Mouse (Mus musculus): ENCODE data around the gene Dgke. TPM values are rescaled to one million over a fixed set of nuclear protein-coding genes. Genes with fewer than 3 reads are reported as not detected.

The Dgke gene
- polyA plus RNA-seq, 1 experiment from 2014 or later = 16.4 TPM

DNA sequence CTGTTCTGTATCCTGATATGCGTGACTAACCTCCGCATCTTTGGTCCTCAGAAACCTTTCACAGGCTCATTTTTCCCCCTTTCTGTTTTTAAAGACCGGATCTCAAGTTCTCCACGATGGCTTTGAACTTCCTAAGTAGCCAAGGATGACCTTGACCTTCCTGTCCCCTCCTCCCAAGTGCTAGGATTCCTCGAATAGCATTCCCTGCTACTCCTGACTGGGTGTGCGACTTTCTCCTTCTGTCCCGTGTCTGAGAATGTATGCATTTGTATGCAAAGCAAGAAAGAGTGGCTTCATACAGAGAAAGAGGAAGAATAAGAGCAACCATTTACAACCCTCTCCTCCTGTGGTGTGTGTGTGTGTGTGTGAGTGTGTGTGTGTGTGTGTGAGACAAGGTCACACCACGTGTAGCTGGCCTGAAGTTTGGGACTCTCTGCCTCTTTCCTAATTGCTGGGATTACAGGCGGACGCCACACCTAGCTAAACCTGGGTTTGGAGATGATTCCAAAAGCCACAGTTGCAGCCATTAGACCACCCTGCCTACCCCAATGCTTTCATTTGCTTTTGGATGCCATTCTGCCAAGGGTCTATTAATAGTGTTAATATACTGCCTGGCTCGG, 1.3 kb upstream of the Dgke start:
- H3K27me3 ChIP-seq (replicated peaks; ENCODE audit: control insufficient read depth, insufficient read depth, low read length) = no peaks in the 10 kb centered on the region
- no peak overlapping the region for H3K4me3 ChIP-seq (ENCODE audit: low read length)
- ATAC-seq = no peak
- no peaks in the 10 kb centered on the region for H3K9me3 ChIP-seq (ENCODE audit: control insufficient read depth, low read length)
- no peak overlapping the region for H3K9ac ChIP-seq (ENCODE audit: low read depth, low read length)
- no peak overlapping the region for H3K4me2 ChIP-seq (ENCODE audit: low read length)
- H3K4me1 ChIP-seq (ENCODE audit: control insufficient read depth, insufficient read depth, low read depth, low read length) = no peaks in the 10 kb centered on the region
- H3K36me3 ChIP-seq (ENCODE audit: control insufficient read depth, insufficient read depth, low read length) = no peaks in the 10 kb centered on the region
- H3K27ac ChIP-seq (ENCODE audit: low read depth, low read length) = no peak overlapping the region
- 66% methylated on average over 11 of the region's 11 CpGs for WGBS

DNA sequence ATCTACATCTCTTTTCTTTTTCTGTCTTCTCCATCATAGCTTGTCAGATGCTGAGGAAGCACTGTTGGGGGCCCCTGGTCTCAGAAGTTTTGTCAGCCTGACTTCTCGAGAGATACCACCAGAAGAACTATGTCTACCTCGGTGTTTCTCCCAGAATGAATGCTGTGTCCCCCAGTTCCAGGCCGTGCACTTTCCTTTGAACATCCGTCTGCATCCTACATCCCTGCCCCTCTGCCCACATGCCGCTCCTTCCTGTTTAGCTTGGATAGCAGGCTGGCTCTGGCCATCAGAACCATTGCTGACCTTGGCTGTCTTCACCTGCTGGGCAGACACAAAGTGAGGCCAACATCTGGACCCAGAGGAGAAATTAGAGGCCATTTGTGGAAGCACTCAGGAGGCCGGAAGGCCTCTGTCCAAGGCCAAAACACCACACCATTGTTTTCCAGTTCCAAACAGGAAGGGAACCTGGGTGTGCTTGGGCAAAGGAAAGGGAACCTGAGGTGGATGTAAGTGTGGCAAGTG, 712 bp upstream of the Dgke start:
- Histone ChIP-seq H3K4me3 (ENCODE audit: low read length) (no peak overlapping the region), H3K4me2 (ENCODE audit: low read length) (no peak overlapping the region), H3K27ac (ENCODE audit: low read depth, low read length) (no peak overlapping the region), H3K27me3 (replicated peaks; ENCODE audit: control insufficient read depth, insufficient read depth, low read length) (no peaks in the 10 kb centered on the region), H3K9me3 (ENCODE audit: control insufficient read depth, low read length) (no peaks in the 10 kb centered on the region), H3K4me1 (ENCODE audit: control insufficient read depth, insufficient read depth, low read depth, low read length) (no peaks in the 10 kb centered on the region), H3K9ac (ENCODE audit: low read depth, low read length) (no peak overlapping the region), H3K36me3 (ENCODE audit: control insufficient read depth, insufficient read depth, low read length) (no peaks in the 10 kb centered on the region)
- 64% methylated on average over 6 of the region's 6 CpGs for WGBS
- ATAC-seq = no peak

GRCm38 (mm10) chr11:89066126-89066525, 524 bp downstream of the Dgke start:
- H3K9me3 ChIP-seq (ENCODE audit: control insufficient read depth, low read length) = no peaks in the 10 kb centered on the region
- H3K27me3 ChIP-seq (replicated peaks; ENCODE audit: control insufficient read depth, insufficient read depth, low read length) = no peaks in the 10 kb centered on the region
- WGBS = 78% methylated on average over 6 of the region's 6 CpGs
- no peak overlapping the region for H3K9ac ChIP-seq (ENCODE audit: low read depth, low read length)
- no peak overlapping the region for H3K27ac ChIP-seq (ENCODE audit: low read depth, low read length)
- H3K4me3 ChIP-seq (ENCODE audit: low read length) = no peak overlapping the region
- H3K4me2 ChIP-seq (ENCODE audit: low read length) = no peak overlapping the region
- no peak for ATAC-seq
- no peaks in the 10 kb centered on the region for H3K36me3 ChIP-seq (ENCODE audit: control insufficient read depth, insufficient read depth, low read length)
- no peaks in the 10 kb centered on the region for H3K4me1 ChIP-seq (ENCODE audit: control insufficient read depth, insufficient read depth, low read depth, low read length)

DNA sequence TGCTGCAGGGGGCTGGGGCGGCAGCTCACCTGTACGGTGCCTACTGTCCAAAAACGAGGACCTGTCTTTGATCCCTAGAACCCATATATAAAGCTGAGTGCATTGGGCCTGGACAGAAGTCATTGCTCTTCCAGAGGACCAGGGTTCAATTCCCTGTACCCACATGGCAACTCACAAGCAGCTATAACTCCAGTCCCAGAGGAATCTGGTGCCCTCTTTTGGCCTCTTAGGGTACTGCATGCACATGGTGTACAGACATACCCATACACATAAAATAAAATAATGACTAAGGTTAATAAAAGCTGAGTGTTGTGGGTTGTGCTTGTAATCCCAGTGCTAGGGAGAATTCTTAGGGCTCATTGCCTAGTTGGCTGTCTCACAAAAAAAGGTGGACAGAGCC, 1.4 kb downstream of the Dgke start:
- H3K4me1 ChIP-seq (ENCODE audit: control insufficient read depth, insufficient read depth, low read depth, low read length) = no peaks in the 10 kb centered on the region
- no peak overlapping the region for H3K4me3 ChIP-seq (ENCODE audit: low read length)
- H3K9me3 ChIP-seq (ENCODE audit: control insufficient read depth, low read length) = no peaks in the 10 kb centered on the region
- H3K9ac ChIP-seq (ENCODE audit: low read depth, low read length) = no peak overlapping the region
- no peak overlapping the region for H3K4me2 ChIP-seq (ENCODE audit: low read length)
- H3K36me3 ChIP-seq (ENCODE audit: control insufficient read depth, insufficient read depth, low read length) = no peaks in the 10 kb centered on the region
- no peak for ATAC-seq
- H3K27me3 ChIP-seq (replicated peaks; ENCODE audit: control insufficient read depth, insufficient read depth, low read length) = no peaks in the 10 kb centered on the region
- WGBS = 98% methylated on average over 3 of the region's 3 CpGs
- no peak overlapping the region for H3K27ac ChIP-seq (ENCODE audit: low read depth, low read length)

GRCm38 (mm10) chr11:89064312-89064711, 2.3 kb downstream of the Dgke start:
- Histone ChIP-seq H3K9ac (ENCODE audit: low read depth, low read length) (no peak overlapping the region), H3K27ac (ENCODE audit: low read depth, low read length) (no peak overlapping the region), H3K4me1 (ENCODE audit: control insufficient read depth, insufficient read depth, low read depth, low read length) (peaks cover 5% of the 10 kb centered on the region), H3K36me3 (ENCODE audit: control insufficient read depth, insufficient read depth, low read length) (no peaks in the 10 kb centered on the region), H3K27me3 (replicated peaks; ENCODE audit: control insufficient read depth, insufficient read depth, low read length) (no peaks in the 10 kb centered on the region), H3K4me3 (ENCODE audit: low read length) (no peak overlapping the region), H3K9me3 (ENCODE audit: control insufficient read depth, low read length) (no peaks in the 10 kb centered on the region), H3K4me2 (ENCODE audit: low read length) (no peak overlapping the region)
- 88% methylated on average over 6 of the region's 6 CpGs for WGBS
- no peak for ATAC-seq

GRCm38 (mm10) chr11:89061362-89061761, 5.3 kb downstream of the Dgke start:
- ATAC-seq = no peak
- no peaks in the 10 kb centered on the region for H3K27me3 ChIP-seq (replicated peaks; ENCODE audit: control insufficient read depth, insufficient read depth, low read length)
- H3K27ac ChIP-seq (ENCODE audit: low read depth, low read length) = no peak overlapping the region
- 89% methylated on average over 7 of the region's 7 CpGs for WGBS
- H3K36me3 ChIP-seq (ENCODE audit: control insufficient read depth, insufficient read depth, low read length) = no peaks in the 10 kb centered on the region
- no peaks in the 10 kb centered on the region for H3K9me3 ChIP-seq (ENCODE audit: control insufficient read depth, low read length)
- no peak overlapping the region for H3K9ac ChIP-seq (ENCODE audit: low read depth, low read length)
- H3K4me1 ChIP-seq (ENCODE audit: control insufficient read depth, insufficient read depth, low read depth, low read length) = peaks cover 19% of the 10 kb centered on the region
- no peak overlapping the region for H3K4me2 ChIP-seq (ENCODE audit: low read length)
- no peak overlapping the region for H3K4me3 ChIP-seq (ENCODE audit: low read length)

DNA sequence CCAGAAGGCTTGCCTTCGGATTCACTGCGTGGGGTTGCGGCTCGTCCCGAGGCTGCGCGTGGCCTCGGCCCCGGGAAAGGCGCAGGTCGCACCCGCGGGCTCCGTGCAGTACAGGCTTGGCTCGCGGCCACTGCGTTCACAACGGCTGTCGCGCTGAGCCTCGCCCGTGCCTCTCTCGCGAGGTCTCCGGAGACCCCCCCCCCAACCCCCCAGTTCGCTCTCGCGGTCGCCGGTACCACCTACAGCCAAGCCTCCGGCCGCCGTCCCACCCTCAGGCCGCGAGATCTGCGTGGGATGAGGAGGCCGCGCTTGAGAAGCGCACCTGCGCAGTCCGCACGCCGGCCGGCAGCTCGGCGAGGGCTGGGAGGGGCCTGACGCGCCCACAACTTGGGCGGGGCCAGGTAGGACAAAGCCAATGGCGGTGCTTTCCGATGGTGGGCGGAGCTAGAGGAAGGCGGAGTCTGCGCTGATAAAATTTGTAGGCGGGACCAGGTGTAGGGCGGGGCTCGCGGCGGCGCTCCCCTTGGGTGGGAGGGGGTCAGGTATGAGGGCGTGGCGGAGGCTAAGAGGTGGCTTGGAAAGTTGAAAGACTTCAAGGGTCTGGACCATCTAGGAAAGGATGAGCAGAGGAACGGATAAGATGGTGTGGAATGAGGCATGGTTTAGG, 6.1 kb downstream of the Dgke start:
- Histone ChIP-seq H3K4me1 (ENCODE audit: control insufficient read depth, insufficient read depth, low read depth, low read length) (peaks cover 19% of the 10 kb centered on the region), H3K4me2 (ENCODE audit: low read length) (peak overlapping the region; percentile 84), H3K9me3 (ENCODE audit: control insufficient read depth, low read length) (no peaks in the 10 kb centered on the region), H3K27ac (ENCODE audit: low read depth, low read length) (peak overlapping the region; percentile 78), H3K27me3 (replicated peaks; ENCODE audit: control insufficient read depth, insufficient read depth, low read length) (no peaks in the 10 kb centered on the region), H3K9ac (ENCODE audit: low read depth, low read length) (peak overlapping the region; percentile 96), H3K36me3 (ENCODE audit: control insufficient read depth, insufficient read depth, low read length) (no peaks in the 10 kb centered on the region), H3K4me3 (ENCODE audit: low read length) (peak overlapping the region; percentile 96)
- WGBS = under 1% methylated on average over 63 of the region's 63 CpGs
- peak; percentile 96 for ATAC-seq

GRCm38 (mm10) chr11:89059919-89060422, 6.7 kb downstream of the Dgke start:
- 0% methylated on average over 33 of the region's 33 CpGs for WGBS
- peak overlapping the region; percentile 84 for H3K4me2 ChIP-seq (ENCODE audit: low read length)
- no peaks in the 10 kb centered on the region for H3K9me3 ChIP-seq (ENCODE audit: control insufficient read depth, low read length)
- H3K9ac ChIP-seq (ENCODE audit: low read depth, low read length) = peak overlapping the region; percentile 96
- no peaks in the 10 kb centered on the region for H3K27me3 ChIP-seq (replicated peaks; ENCODE audit: control insufficient read depth, insufficient read depth, low read length)
- ATAC-seq = no peak; the same call in 1 of the 2 replicates
- H3K36me3 ChIP-seq (ENCODE audit: control insufficient read depth, insufficient read depth, low read length) = no peaks in the 10 kb centered on the region
- H3K4me3 ChIP-seq (ENCODE audit: low read length) = peak overlapping the region; percentile 96
- H3K4me1 ChIP-seq (ENCODE audit: control insufficient read depth, insufficient read depth, low read depth, low read length) = peaks cover 19% of the 10 kb centered on the region
- peak overlapping the region; percentile 78 for H3K27ac ChIP-seq (ENCODE audit: low read depth, low read length)

DNA sequence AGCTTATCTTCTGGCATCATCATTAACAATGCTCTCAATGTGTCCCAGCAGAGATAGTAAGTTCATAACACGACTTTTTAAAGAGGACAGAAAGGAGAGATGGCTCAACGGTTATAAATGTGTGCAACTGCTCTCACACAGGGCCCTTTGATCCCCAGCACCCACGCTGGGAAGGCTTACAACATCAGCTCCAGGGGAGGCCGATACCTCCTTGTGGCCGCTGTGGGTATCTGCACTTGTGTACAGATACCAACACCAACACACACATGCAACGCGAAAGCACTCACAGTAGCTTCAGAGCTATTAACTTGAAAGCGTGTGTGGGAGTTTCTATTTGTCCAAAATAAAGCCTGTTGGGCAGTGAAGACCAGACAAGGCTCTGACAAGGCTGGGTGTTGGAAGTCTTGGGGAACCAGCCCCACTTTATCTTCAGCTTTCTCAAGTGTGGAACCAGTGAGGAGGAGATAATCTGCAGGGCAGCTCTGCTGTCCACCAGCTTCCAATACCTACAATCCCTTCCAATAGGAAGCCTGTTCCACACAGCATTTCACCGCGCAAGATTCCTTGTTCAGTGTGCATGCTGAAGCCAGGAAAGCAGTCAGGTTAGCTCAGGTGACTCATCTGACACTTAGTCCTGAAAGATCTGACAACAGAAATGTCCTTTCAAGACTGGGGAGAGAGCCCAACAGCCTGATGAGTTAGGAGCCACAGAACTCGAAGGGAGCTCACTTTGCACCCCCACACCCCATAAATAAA, 8.0 kb downstream of the Dgke start:
- Histone ChIP-seq H3K9me3 (ENCODE audit: control insufficient read depth, low read length) (no peaks in the 10 kb centered on the region), H3K27ac (ENCODE audit: low read depth, low read length) (no peak overlapping the region), H3K27me3 (replicated peaks; ENCODE audit: control insufficient read depth, insufficient read depth, low read length) (no peaks in the 10 kb centered on the region), H3K4me1 (ENCODE audit: control insufficient read depth, insufficient read depth, low read depth, low read length) (peaks cover 19% of the 10 kb centered on the region), H3K4me2 (ENCODE audit: low read length) (peak overlapping the region; percentile 84), H3K4me3 (ENCODE audit: low read length) (peak overlapping the region; percentile 96), H3K9ac (ENCODE audit: low read depth, low read length) (peak overlapping the region; percentile 96), H3K36me3 (ENCODE audit: control insufficient read depth, insufficient read depth, low read length) (peaks cover 8% of the 10 kb centered on the region)
- no peak for ATAC-seq
- WGBS = 73% methylated on average over 11 of the region's 11 CpGs

All from hindbrain, embryonic 16.5 days (tissue).